Mouse (Mus musculus): ENCODE results near the gene Gdf11.

- TF ChIP-seq ZNF384 (IDR thresholded peaks at IDR 0.05; ENCODE audit: low read depth, low read length) (no peak), ETS1 (conservative IDR thresholded peaks at IDR 0.05; ENCODE audit: low read depth, low read length) (no peak), E2F4 (IDR thresholded peaks at IDR 0.05; ENCODE audit: insufficient replicate concordance, low read depth, low read length) (no peak), POLR2A (IDR thresholded peaks at IDR 0.05; ENCODE audit: low read depth, low read length) (no peak), HCFC1 (IDR thresholded peaks at IDR 0.05; ENCODE audit: low read depth, low read length) (no peak), CTCF (conservative IDR thresholded peaks at IDR 0.05 in 1 of 2, IDR thresholded peaks at IDR 0.05 in 1 of 2; ENCODE audit: low read depth in 2 of 2, low read length in 2 of 2) (no peak), MAFK (IDR thresholded peaks at IDR 0.05; ENCODE audit: insufficient replicate concordance, low read length) (no peak), GABPA (IDR thresholded peaks at IDR 0.05; ENCODE audit: insufficient replicate concordance, low read depth, low read length) (no peak), MEF2A (IDR thresholded peaks at IDR 0.05; ENCODE audit: borderline replicate concordance, low read depth, low read length) (no peak), CHD2 (IDR thresholded peaks at IDR 0.05; ENCODE audit: low read length) (no peak)
Observed at GRCm38 (mm10) chr10:128919966-128920365, 28.4 kb upstream of the Gdf11 start.

Data from CH12.LX (cell line).